Mouse (Mus musculus): ENCODE data around the gene Tmem176a.
"Not testable (repeated sequence)": the region's sequence is repeated elsewhere in the genome, so short reads cannot be mapped to it uniquely, and the experiment has no call there.

Gene Tmem176a

GRCm38 (mm10) chr6:48840371-48840969 lies at the start of gene Tmem176a:
Gene Tmem176a, plus strand, starts transcription at chr6:48840919.
- no peak for DNase-seq (ENCODE audit: extremely low read depth, low read depth, low spot score)

GRCm38 (mm10) chr6:48801897-48802296 lies 38.8 kb upstream of the Tmem176a start:
- no peak for DNase-seq (ENCODE audit: extremely low read depth, low read depth, low spot score)

GRCm38 (mm10) chr6:48803406-48804051 lies 37.2 kb upstream of the Tmem176a start:
- no peak for DNase-seq (ENCODE audit: extremely low read depth, low read depth, low spot score)

GRCm38 (mm10) chr6:48804346-48804745 lies 36.4 kb upstream of the Tmem176a start:
- DNase-seq (ENCODE audit: extremely low read depth, low read depth, low spot score): no peak

- no peak for DNase-seq (ENCODE audit: extremely low read depth, low read depth, low spot score)
Measured at GRCm38 (mm10) chr6:48806746-48807145, 34.0 kb upstream of the Tmem176a start.

- no peak for DNase-seq (ENCODE audit: extremely low read depth, low read depth, low spot score)
Measured at GRCm38 (mm10) chr6:48809494-48810219, 31.1 kb upstream of the Tmem176a start.

GRCm38 (mm10) chr6:48815013-48815412 lies 25.7 kb upstream of the Tmem176a start:
- no peak for DNase-seq (ENCODE audit: extremely low read depth, low read depth, low spot score)

- no peak for DNase-seq (ENCODE audit: extremely low read depth, low read depth, low spot score)
Measured at GRCm38 (mm10) chr6:48817815-48818214, 22.9 kb upstream of the Tmem176a start.

GRCm38 (mm10) chr6:48821991-48822785 lies 18.5 kb upstream of the Tmem176a start:
- DNase-seq (ENCODE audit: extremely low read depth, low read depth, low spot score): not testable (repeated sequence)

- DNase-seq (ENCODE audit: extremely low read depth, low read depth, low spot score): no peak
Measured at GRCm38 (mm10) chr6:48825016-48825415, 15.7 kb upstream of the Tmem176a start.

GRCm38 (mm10) chr6:48828976-48829375 lies 11.7 kb upstream of the Tmem176a start:
- DNase-seq (ENCODE audit: extremely low read depth, low read depth, low spot score): no peak

- no peak for DNase-seq (ENCODE audit: extremely low read depth, low read depth, low spot score)
Measured at GRCm38 (mm10) chr6:48829651-48830050, 11.1 kb upstream of the Tmem176a start.

- DNase-seq (ENCODE audit: extremely low read depth, low read depth, low spot score): no peak
Measured at GRCm38 (mm10) chr6:48830241-48830640, 10.5 kb upstream of the Tmem176a start.

GRCm38 (mm10) chr6:48831141-48831540 lies 9.6 kb upstream of the Tmem176a start:
- DNase-seq (ENCODE audit: extremely low read depth, low read depth, low spot score): no peak

- no peak for DNase-seq (ENCODE audit: extremely low read depth, low read depth, low spot score)
Measured at GRCm38 (mm10) chr6:48832426-48832825, 8.3 kb upstream of the Tmem176a start.

- DNase-seq (ENCODE audit: extremely low read depth, low read depth, low spot score): no peak
Measured at GRCm38 (mm10) chr6:48833515-48833914, 7.2 kb upstream of the Tmem176a start.

GRCm38 (mm10) chr6:48835241-48835640 lies 5.5 kb upstream of the Tmem176a start:
- DNase-seq (ENCODE audit: extremely low read depth, low read depth, low spot score): no peak

- DNase-seq (ENCODE audit: extremely low read depth, low read depth, low spot score): no peak
Measured at GRCm38 (mm10) chr6:48836146-48836545, 4.6 kb upstream of the Tmem176a start.

GRCm38 (mm10) chr6:48837516-48837915 lies 3.2 kb upstream of the Tmem176a start:
- DNase-seq (ENCODE audit: extremely low read depth, low read depth, low spot score): no peak

GRCm38 (mm10) chr6:48838321-48839080 lies 2.2 kb upstream of the Tmem176a start:
- no peak for DNase-seq (ENCODE audit: extremely low read depth, low read depth, low spot score)
